Mouse (Mus musculus) neural tube, embryonic 12.5 days (tissue): ENCODE measurements around the gene Nphs2. TPM values are rescaled to one million over a fixed set of nuclear protein-coding genes. Genes with fewer than 3 reads are reported as not detected.
A peak's percentile ranks its signal among the peaks of the same experiment; 100 is the strongest.
"Not testable (repeated sequence)": the region's sequence is repeated elsewhere in the genome, so short reads cannot be mapped to it uniquely, and the experiment has no call there.

Source experiments
- ATAC-seq: fragments of 200-750 bp; cut with Nextera tagmentation; 2 replicates; pipeline ENCODE4 v1.8.0; 2017; ENCODE audit warnings: low read depth, mild to moderate bottlenecking, moderate TSS enrichment, moderate library complexity; ENCODE audit not compliant: low FRiP score
- H3K27ac ChIP-seq: fragments of 300-500 bp; sonication (generic); 2 replicates; pipeline ENCODE4 v1.5.1; 2016
- H3K27me3 ChIP-seq: fragments of 300-500 bp; sonication (generic); replicated peaks from 2 replicates; pipeline ENCODE4 v1.6.1; 2016; ENCODE audit warnings: mild to moderate bottlenecking
- H3K36me3 ChIP-seq: fragments of 300-500 bp; sonication (generic); 2 replicates; pipeline ENCODE4 v1.6.1; 2016; ENCODE audit warnings: mild to moderate bottlenecking
- H3K4me1 ChIP-seq: fragments of 300-500 bp; sonication (generic); 2 replicates; pipeline ENCODE4 v1.6.1; 2016
- H3K4me2 ChIP-seq: fragments of 300-500 bp; sonication (generic); replicated peaks from 2 replicates; pipeline ENCODE4 v1.6.1; 2016; ENCODE audit warnings: mild to moderate bottlenecking
- H3K4me3 ChIP-seq: fragments of 300-500 bp; sonication (generic); 2 replicates; pipeline ENCODE4 v1.5.1; 2016
- H3K9ac ChIP-seq: fragments of 300-500 bp; sonication (generic); 2 replicates; pipeline ENCODE4 v1.6.1; 2016; ENCODE audit warnings: mild to moderate bottlenecking
- H3K9me3 ChIP-seq: fragments of 300-500 bp; sonication (generic); 2 replicates; pipeline ENCODE4 v1.6.1; 2016; ENCODE audit warnings: mild to moderate bottlenecking
- WGBS: fragments of 180-500 bp; shearing (Covaris S2); methylation state at CpG from one replicate; pipeline ENCODE4 v1.1.7; 2016; 5-methylcytosine and 5-hydroxymethylcytosine counted together
- polyA plus RNA-seq: library from polyadenylated mRNA; unstranded; fragments of >200 nt; fragmentation: Nextera tagmentation; extraction: Ambion mirVana; gene quantifications from 2 replicates; pipeline ENCODE4 v1.2.1, GENCODE M21; 2016

The Nphs2 gene
- polyA plus RNA-seq: not detected in 2 replicates

DNA sequence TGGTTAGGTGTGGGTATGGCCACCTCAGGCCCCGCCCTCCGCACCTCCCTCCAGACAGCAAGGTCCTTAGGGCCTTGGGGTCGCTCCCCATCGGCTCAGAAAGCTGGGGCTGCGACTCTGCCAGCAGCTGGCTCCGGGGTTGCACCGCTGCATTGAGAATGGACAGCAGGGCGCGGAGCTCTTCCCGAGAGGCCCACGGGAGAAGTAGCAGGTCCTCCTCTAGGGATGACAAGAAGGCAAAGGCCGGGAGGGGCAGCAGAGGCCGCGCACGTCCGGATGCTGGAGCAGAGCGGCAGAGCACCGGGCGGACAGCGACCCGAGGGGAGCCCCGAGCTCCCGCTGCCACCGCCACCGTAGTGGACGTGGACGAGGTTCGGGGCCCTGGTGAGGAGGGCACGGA, at the start of gene Nphs2:
TSS of gene Nphs2 (plus strand) at position 98 of the 400 bp plus-strand sequence.
- Histone ChIP-seq H3K4me2 (peak within 1 kb of the TSS; percentile 57), H3K4me1 (peaks cover 4% of the 10 kb centered on the region), H3K4me3 (peak within 1 kb of the TSS; percentile 16; the same call in 1 of the 2 replicates), H3K9me3 (no peaks in the 10 kb centered on the region), H3K27me3 (peaks cover 32% of the 10 kb centered on the region), H3K27ac (no peak within 1 kb of the TSS), H3K36me3 (no peaks in the 10 kb centered on the region), H3K9ac (no peak within 1 kb of the TSS)
- no peak for ATAC-seq
- 3% methylated on average over 29 of the region's 29 CpGs for WGBS

DNA sequence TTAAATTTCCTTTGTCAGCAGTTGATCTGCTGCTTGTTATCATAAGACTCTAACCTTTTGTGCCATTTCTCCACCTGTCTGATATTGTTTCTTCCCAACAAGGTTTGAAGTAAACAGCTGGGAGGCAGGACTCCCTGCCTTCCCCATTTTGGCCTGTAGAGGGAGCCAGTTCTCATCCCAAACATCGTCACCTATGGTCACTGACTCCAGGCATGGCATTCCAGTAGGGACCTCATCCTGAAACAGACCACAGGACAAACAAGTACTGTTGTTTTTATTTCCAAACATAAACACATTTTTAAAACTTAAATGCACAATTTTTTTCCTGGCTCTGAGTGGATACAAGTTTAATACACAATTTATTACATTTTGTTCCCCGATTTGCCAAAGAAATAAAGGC, 47.2 kb upstream of the Nphs2 start:
- ATAC-seq: no peak
- Histone ChIP-seq H3K4me2 (no peak overlapping the region), H3K27ac (no peak overlapping the region), H3K4me1 (no peaks in the 10 kb centered on the region), H3K27me3 (no peaks in the 10 kb centered on the region), H3K36me3 (no peaks in the 10 kb centered on the region), H3K9me3 (no peaks in the 10 kb centered on the region), H3K9ac (no peak overlapping the region), H3K4me3 (no peak overlapping the region)
- WGBS: 50% methylated on average over 2 of the region's 2 CpGs

DNA sequence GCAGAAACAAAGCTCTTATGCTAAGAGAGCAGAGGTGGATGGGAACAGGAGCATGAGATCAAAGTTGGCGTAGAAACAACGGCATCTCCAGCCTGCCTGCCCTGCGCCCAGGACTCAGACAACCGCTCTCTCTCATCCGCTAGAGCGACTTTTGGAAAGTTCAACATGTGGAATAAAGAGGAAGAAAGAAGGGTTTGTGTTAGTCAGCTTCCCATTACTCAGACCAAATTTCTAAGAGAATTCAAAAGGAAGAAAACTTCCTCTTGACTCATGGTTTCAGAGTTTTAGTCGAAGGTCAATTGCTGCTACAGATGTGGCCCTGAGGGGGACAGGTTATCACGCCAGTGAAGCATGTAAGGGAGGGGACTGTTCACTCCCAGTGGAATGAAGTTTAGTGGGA, 46.6 kb upstream of the Nphs2 start:
- Histone ChIP-seq H3K27me3 (no peaks in the 10 kb centered on the region), H3K9ac (no peak overlapping the region), H3K4me2 (no peak overlapping the region), H3K27ac (no peak overlapping the region), H3K9me3 (no peaks in the 10 kb centered on the region), H3K4me1 (no peaks in the 10 kb centered on the region), H3K36me3 (no peaks in the 10 kb centered on the region), H3K4me3 (no peak overlapping the region)
- no peak for ATAC-seq
- WGBS: 92% methylated on average over 8 of the region's 8 CpGs

DNA sequence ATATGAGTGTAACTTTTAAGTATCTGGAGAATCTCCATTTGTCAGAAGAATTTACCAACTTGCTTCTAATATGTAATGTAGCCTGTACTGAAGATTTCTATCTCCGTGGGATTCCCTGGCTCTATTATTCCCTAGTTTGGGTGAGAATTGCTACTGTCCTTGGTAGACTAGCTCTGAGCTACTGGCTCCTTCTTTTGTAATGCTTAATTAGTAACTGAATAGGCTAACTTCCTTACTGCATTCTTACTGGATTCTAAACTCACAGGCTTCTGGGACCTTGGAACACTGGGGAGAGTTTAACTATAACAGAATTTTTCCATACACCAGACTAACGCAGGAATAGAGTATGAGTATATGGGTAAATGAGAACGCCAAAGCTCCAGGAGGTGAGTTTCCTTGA, 42.0 kb upstream of the Nphs2 start:
- not testable (repeated sequence) for H3K4me2 ChIP-seq, ATAC-seq, H3K4me1 ChIP-seq, H3K9ac ChIP-seq, H3K27ac ChIP-seq, H3K27me3 ChIP-seq, H3K36me3 ChIP-seq, H3K4me3 ChIP-seq, H3K9me3 ChIP-seq
- 28% methylated on average over 3 of the region's 3 CpGs for WGBS

GRCm38 (mm10) chr1:156270471-156270870, 40.1 kb upstream of the Nphs2 start:
- ATAC-seq: no peak
- no peaks in the 10 kb centered on the region for H3K4me1 ChIP-seq
- 84% methylated on average over 9 of the region's 9 CpGs for WGBS
- H3K9me3 ChIP-seq: no peaks in the 10 kb centered on the region
- no peaks in the 10 kb centered on the region for H3K27me3 ChIP-seq
- H3K4me3 ChIP-seq: no peak overlapping the region
- no peak overlapping the region for H3K27ac ChIP-seq
- H3K4me2 ChIP-seq: no peak overlapping the region
- no peaks in the 10 kb centered on the region for H3K36me3 ChIP-seq
- H3K9ac ChIP-seq: no peak overlapping the region

- 53% methylated on average over 5 of the region's 5 CpGs for WGBS
- H3K9me3 ChIP-seq: no peaks in the 10 kb centered on the region
- no peaks in the 10 kb centered on the region for H3K4me1 ChIP-seq
- H3K4me3 ChIP-seq: no peak overlapping the region
- H3K9ac ChIP-seq: no peak overlapping the region
- H3K27me3 ChIP-seq: no peaks in the 10 kb centered on the region
- no peak overlapping the region for H3K27ac ChIP-seq
- no peak for ATAC-seq
- H3K36me3 ChIP-seq: no peaks in the 10 kb centered on the region
- H3K4me2 ChIP-seq: no peak overlapping the region
Observed at GRCm38 (mm10) chr1:156271654-156272053, 38.9 kb upstream of the Nphs2 start.

GRCm38 (mm10) chr1:156273647-156274046, 36.9 kb upstream of the Nphs2 start:
- Histone ChIP-seq H3K27ac (no peak overlapping the region), H3K4me3 (no peak overlapping the region), H3K9ac (no peak overlapping the region), H3K4me1 (no peaks in the 10 kb centered on the region), H3K9me3 (no peaks in the 10 kb centered on the region), H3K27me3 (no peaks in the 10 kb centered on the region), H3K4me2 (no peak overlapping the region), H3K36me3 (no peaks in the 10 kb centered on the region)
- 65% methylated on average over 7 of the region's 7 CpGs for WGBS
- no peak for ATAC-seq

DNA sequence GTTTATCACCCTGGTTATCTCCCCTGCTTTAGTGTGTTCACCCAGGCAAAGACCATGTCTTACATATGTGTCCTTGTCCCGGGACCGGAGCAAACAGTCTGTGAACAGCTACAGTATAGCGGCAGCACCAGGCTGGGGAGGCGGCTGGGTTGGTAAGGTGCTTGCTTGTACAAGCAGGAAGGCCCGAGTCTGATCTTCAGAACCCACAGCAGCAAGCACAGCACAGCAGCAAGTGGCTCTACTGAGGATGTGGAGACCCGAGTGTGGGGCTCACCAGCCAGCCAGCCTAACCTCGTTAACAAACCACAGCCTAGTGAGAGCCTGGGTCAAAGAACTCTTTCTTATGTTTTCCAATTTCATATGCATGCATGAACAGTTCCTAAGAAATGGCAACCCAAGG, 30.4 kb upstream of the Nphs2 start:
- no peaks in the 10 kb centered on the region for H3K9me3 ChIP-seq
- no peaks in the 10 kb centered on the region for H3K27me3 ChIP-seq
- no peak overlapping the region for H3K27ac ChIP-seq
- H3K36me3 ChIP-seq: no peaks in the 10 kb centered on the region
- H3K4me1 ChIP-seq: no peaks in the 10 kb centered on the region
- no peak for ATAC-seq
- 84% methylated on average over 7 of the region's 7 CpGs for WGBS
- H3K4me3 ChIP-seq: no peak overlapping the region
- H3K9ac ChIP-seq: no peak overlapping the region
- no peak overlapping the region for H3K4me2 ChIP-seq

DNA sequence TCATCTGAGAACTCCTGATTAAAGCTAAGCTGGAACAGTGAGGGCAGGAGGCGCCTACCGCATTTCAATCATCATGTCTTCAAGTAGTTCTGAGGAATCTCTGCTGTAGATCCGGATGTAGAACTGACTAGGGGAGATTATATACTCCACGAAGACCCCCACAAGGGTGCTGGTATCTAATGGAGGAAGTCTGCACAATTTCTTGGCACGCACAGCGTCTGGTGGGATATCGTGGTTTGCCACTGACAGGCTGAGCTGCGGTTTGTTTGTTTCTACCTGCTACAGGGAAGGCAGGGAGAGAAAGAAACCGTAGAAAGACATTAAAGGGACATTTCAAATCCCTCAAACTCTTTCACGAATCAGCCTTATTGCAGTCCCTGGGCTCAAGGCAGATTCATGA, 26.3 kb upstream of the Nphs2 start:
- ATAC-seq: no peak
- Histone ChIP-seq H3K4me1 (no peaks in the 10 kb centered on the region), H3K27ac (no peak overlapping the region), H3K9me3 (no peaks in the 10 kb centered on the region), H3K27me3 (no peaks in the 10 kb centered on the region), H3K9ac (no peak overlapping the region), H3K4me2 (no peak overlapping the region), H3K36me3 (no peaks in the 10 kb centered on the region), H3K4me3 (no peak overlapping the region)
- 73% methylated on average over 10 of the region's 10 CpGs for WGBS

GRCm38 (mm10) chr1:156284851-156285540, 25.5 kb upstream of the Nphs2 start:
- Histone ChIP-seq H3K27ac (no peak overlapping the region), H3K27me3 (no peaks in the 10 kb centered on the region), H3K36me3 (no peaks in the 10 kb centered on the region), H3K4me3 (no peak overlapping the region), H3K9ac (no peak overlapping the region), H3K4me2 (no peak overlapping the region), H3K9me3 (no peaks in the 10 kb centered on the region), H3K4me1 (no peaks in the 10 kb centered on the region)
- ATAC-seq: no peak
- WGBS: 43% methylated on average over 9 of the region's 9 CpGs

DNA sequence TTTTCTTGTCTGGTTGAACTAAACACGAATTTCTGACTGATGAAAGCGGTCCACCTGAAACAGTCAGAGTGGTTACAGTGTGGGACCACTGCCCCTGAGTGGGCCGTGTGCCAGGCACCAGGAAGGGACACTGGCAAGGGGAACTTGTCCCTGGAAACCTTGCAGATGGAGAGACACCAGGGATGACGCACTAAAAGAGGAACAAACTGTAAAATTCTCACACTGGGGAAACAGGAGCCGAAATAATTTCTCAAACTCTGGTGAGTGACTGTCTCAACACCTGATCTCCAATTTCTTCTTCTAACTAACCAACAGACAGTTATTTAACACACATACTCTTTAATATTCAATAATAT, 25.0 kb upstream of the Nphs2 start:
- ATAC-seq: no peak
- H3K4me3 ChIP-seq: no peak overlapping the region
- no peak overlapping the region for H3K9ac ChIP-seq
- no peaks in the 10 kb centered on the region for H3K36me3 ChIP-seq
- no peaks in the 10 kb centered on the region for H3K27me3 ChIP-seq
- H3K9me3 ChIP-seq: no peaks in the 10 kb centered on the region
- H3K27ac ChIP-seq: no peak overlapping the region
- no peaks in the 10 kb centered on the region for H3K4me1 ChIP-seq
- no peak overlapping the region for H3K4me2 ChIP-seq
- WGBS: 85% methylated on average over 5 of the region's 5 CpGs

GRCm38 (mm10) chr1:156288556-156289221, 21.8 kb upstream of the Nphs2 start:
- WGBS: 87% methylated on average over 9 of the region's 9 CpGs
- Histone ChIP-seq H3K36me3 (no peaks in the 10 kb centered on the region), H3K9ac (no peak overlapping the region), H3K4me3 (no peak overlapping the region), H3K27me3 (no peaks in the 10 kb centered on the region), H3K4me1 (no peaks in the 10 kb centered on the region), H3K4me2 (no peak overlapping the region), H3K9me3 (no peaks in the 10 kb centered on the region), H3K27ac (no peak overlapping the region)
- no peak for ATAC-seq

DNA sequence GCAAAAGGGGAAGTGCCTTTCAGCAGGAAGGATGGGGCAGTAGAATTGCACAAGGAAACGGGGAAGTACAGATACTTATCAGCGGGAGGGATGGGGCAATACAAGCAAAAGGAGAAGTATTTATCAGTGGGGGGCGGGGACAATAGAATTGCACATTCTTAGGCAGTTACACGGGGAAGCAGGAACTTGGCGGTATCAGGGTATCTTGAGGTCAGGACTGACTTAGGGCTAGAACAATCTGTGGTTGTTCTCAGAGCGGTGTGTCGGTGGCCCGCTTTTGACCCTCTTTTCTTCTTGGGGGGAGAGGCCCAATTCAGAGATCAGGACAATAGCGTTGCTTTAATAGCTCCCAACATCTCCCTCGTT, 21.3 kb upstream of the Nphs2 start:
- not testable (repeated sequence) for H3K27me3 ChIP-seq, H3K4me3 ChIP-seq, H3K9me3 ChIP-seq, H3K36me3 ChIP-seq, H3K27ac ChIP-seq, H3K4me2 ChIP-seq, ATAC-seq, H3K4me1 ChIP-seq, H3K9ac ChIP-seq
- WGBS: 70% methylated on average over 10 of the region's 10 CpGs
